Mouse (Mus musculus): ENCODE data around the gene Fxyd2. TPM values are rescaled to one million over a fixed set of nuclear protein-coding genes. Genes with fewer than 3 reads are reported as not detected.

The Fxyd2 gene
- total and polyA plus RNA-seq, 2 experiments from 2014 or later = 17.1 to 19.5 TPM

DNA sequence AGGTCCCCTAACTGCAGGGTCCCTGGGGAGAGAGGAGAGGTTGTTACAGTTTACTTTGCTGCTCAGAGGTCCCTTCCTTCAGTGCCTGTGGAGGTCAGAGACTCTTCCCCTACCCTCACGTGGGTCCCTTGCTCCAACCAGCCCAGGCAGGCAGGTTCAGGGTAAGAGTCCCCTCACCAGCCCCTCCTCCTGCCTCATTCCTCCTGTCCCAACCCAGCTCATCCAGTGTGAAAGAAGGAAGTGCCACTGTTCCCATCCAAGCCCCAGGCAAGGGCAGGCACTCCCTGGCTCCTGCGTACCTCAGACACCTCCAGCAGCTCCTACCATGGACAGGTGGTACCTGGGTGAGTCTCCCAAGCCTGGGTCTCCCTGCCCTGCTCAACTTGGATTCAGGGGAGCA, 3.5 kb downstream of the Fxyd2 start:
- no peak overlapping the region for H3K9ac ChIP-seq (replicated peaks; ENCODE audit: low read length)
- no peak overlapping the region for H3K4me2 ChIP-seq (ENCODE audit: low read depth, low read length)
- H3K36me3 ChIP-seq (ENCODE audit: insufficient read depth, low read length) = no peaks in the 10 kb centered on the region
- no peak overlapping the region for H3K4me3 ChIP-seq (ENCODE audit: low read length)
- H3K27me3 ChIP-seq (ENCODE audit: insufficient read depth, low read length) = no peaks in the 10 kb centered on the region; the same call in 1 of the 2 replicates
- H3K9me3 ChIP-seq (ENCODE audit: low read length) = no peaks in the 10 kb centered on the region
- DNase-seq (ENCODE audit: low spot score) (no peak), ATAC-seq (no peak)
- 59% methylated on average over 2 of the region's 2 CpGs for WGBS
- no peak for TF ChIP-seq CTCF (IDR thresholded peaks at IDR 0.05; ENCODE audit: low read depth)
- no peaks in the 10 kb centered on the region for H3K4me1 ChIP-seq (ENCODE audit: insufficient read depth, low read length)
- H3K27ac ChIP-seq = no peak overlapping the region

GRCm38 (mm10) chr9:45405694-45406093, 6.2 kb downstream of the Fxyd2 start:
- ATAC-seq (no peak), DNase-seq (ENCODE audit: low spot score) (no peak)
- H3K36me3 ChIP-seq (ENCODE audit: insufficient read depth, low read length) = no peaks in the 10 kb centered on the region
- no peak overlapping the region for H3K27ac ChIP-seq
- H3K27me3 ChIP-seq (ENCODE audit: insufficient read depth, low read length) = no peaks in the 10 kb centered on the region; the same call in 1 of the 2 replicates
- no peak for TF ChIP-seq CTCF (IDR thresholded peaks at IDR 0.05; ENCODE audit: low read depth)
- WGBS = 65% methylated on average over 5 of the region's 5 CpGs
- no peaks in the 10 kb centered on the region for H3K4me1 ChIP-seq (ENCODE audit: insufficient read depth, low read length)
- no peak overlapping the region for H3K4me2 ChIP-seq (ENCODE audit: low read depth, low read length)
- H3K9ac ChIP-seq (replicated peaks; ENCODE audit: low read length) = no peak overlapping the region
- H3K9me3 ChIP-seq (ENCODE audit: low read length) = no peaks in the 10 kb centered on the region
- H3K4me3 ChIP-seq (ENCODE audit: low read length) = no peak overlapping the region

GRCm38 (mm10) chr9:45406808-45407207, 7.3 kb downstream of the Fxyd2 start:
- ATAC-seq (no peak), DNase-seq (ENCODE audit: low spot score) (no peak)
- H3K27me3 ChIP-seq (ENCODE audit: insufficient read depth, low read length) = no peaks in the 10 kb centered on the region; the same call in 1 of the 2 replicates
- no peak overlapping the region for H3K4me3 ChIP-seq (ENCODE audit: low read length)
- H3K9me3 ChIP-seq (ENCODE audit: low read length) = no peaks in the 10 kb centered on the region
- no peaks in the 10 kb centered on the region for H3K4me1 ChIP-seq (ENCODE audit: insufficient read depth, low read length)
- H3K4me2 ChIP-seq (ENCODE audit: low read depth, low read length) = no peak overlapping the region
- no peak overlapping the region for H3K9ac ChIP-seq (replicated peaks; ENCODE audit: low read length)
- 73% methylated on average over 3 of the region's 3 CpGs for WGBS
- no peaks in the 10 kb centered on the region for H3K36me3 ChIP-seq (ENCODE audit: insufficient read depth, low read length)
- TF ChIP-seq CTCF (IDR thresholded peaks at IDR 0.05; ENCODE audit: low read depth) = no peak
- no peak overlapping the region for H3K27ac ChIP-seq

DNA sequence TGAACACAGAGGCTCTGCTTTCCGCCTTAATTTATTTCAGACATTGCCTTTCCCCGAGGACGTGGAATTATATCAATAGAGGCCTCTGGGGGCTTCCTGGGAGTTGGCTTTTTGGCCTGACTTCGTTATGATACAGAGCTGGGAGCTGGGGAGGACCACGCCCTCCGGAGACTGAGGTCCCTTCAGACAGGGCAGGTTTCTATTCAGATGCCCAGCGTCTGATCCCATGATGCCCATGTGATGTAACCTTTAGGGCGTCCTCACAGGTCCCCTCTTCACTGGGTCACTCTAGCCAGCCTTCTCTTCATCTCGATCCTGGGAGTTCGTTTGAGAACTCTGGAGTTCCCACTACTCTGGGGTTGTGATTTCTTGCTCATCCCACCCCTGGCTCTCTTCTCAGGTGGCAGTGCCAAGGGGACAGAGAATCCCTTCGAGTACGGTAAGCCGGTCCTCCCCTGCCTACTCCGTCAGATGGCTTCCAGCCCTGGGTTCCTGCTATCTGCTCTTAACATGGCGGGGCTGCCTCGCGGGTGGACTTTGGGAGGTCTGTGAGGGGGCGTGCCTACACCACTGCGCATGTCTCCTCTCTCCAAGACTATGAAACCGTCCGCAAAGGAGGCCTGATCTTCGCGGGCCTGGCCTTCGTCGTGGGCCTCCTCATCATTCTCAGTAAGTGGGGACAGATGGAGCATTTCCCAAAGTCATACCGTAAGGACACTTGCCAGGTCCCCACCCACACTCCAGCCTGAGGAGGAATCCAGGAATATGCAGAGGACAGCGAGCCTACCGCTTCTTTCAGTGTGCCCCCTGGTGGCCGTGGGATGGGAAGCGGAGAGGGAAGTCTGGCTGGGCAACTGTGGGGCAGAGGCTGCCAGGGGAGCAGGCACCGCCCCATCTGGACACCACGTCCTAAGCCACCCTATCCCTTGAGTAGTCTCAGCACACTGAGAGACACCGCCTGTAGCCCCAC, 8.5 kb downstream of the Fxyd2 start:
- TF ChIP-seq CTCF (IDR thresholded peaks at IDR 0.05; ENCODE audit: low read depth) = peak; percentile 95
- H3K36me3 ChIP-seq (ENCODE audit: insufficient read depth, low read length) = no peaks in the 10 kb centered on the region
- ATAC-seq (peak; percentile 81), DNase-seq (ENCODE audit: low spot score) (peak; percentile 87)
- H3K27ac ChIP-seq = no peak overlapping the region; the same call in 1 of the 2 replicates
- H3K9me3 ChIP-seq (ENCODE audit: low read length) = no peaks in the 10 kb centered on the region
- no peaks in the 10 kb centered on the region for H3K27me3 ChIP-seq (ENCODE audit: insufficient read depth, low read length)
- peak overlapping the region; percentile 16; the same call in 1 of the 2 replicates for H3K4me3 ChIP-seq (ENCODE audit: low read length)
- 39% methylated on average over 33 of the region's 33 CpGs for WGBS
- 0 out of 2 replicates have a peak overlapping the region, but pooled peaks have one; percentile 9 for H3K9ac ChIP-seq (replicated peaks; ENCODE audit: low read length)
- H3K4me2 ChIP-seq (ENCODE audit: low read depth, low read length) = peak overlapping the region; percentile 45
- no peaks in the 10 kb centered on the region for H3K4me1 ChIP-seq (ENCODE audit: insufficient read depth, low read length)

DNA sequence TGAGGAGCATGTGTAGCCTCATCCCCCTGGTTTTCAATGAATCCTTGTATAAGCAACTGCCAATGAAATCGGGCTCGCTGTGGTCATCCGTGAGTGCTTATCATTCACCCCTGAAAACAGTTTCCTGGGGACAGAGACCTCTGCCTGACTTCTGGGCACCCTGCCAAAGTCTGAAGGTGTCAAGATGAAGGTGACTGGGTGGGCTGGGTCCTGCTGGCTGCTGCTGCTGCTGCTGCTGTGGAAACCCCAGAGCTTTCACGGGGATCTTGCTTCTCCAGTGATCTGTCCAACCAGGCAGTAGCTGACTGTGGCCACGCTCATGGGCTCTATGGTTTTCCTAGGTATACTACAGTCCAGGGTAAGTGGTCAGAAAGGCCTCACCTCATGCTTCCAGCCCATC, 10.7 kb downstream of the Fxyd2 start:
- H3K36me3 ChIP-seq (ENCODE audit: insufficient read depth, low read length) = no peaks in the 10 kb centered on the region
- no peak for TF ChIP-seq CTCF (IDR thresholded peaks at IDR 0.05; ENCODE audit: low read depth)
- H3K4me2 ChIP-seq (ENCODE audit: low read depth, low read length) = no peak overlapping the region
- DNase-seq (ENCODE audit: low spot score) (no peak), ATAC-seq (no peak)
- H3K9ac ChIP-seq (replicated peaks; ENCODE audit: low read length) = no peak overlapping the region
- H3K4me1 ChIP-seq (ENCODE audit: insufficient read depth, low read length) = no peaks in the 10 kb centered on the region
- H3K27ac ChIP-seq = no peak overlapping the region
- no peaks in the 10 kb centered on the region for H3K9me3 ChIP-seq (ENCODE audit: low read length)
- no peak overlapping the region for H3K4me3 ChIP-seq (ENCODE audit: low read length)
- WGBS = 76% methylated on average over 5 of the region's 5 CpGs
- no peaks in the 10 kb centered on the region for H3K27me3 ChIP-seq (ENCODE audit: insufficient read depth, low read length)

GRCm38 (mm10) chr9:45410614-45411013, 11.1 kb downstream of the Fxyd2 start:
- no peaks in the 10 kb centered on the region for H3K9me3 ChIP-seq (ENCODE audit: low read length)
- H3K9ac ChIP-seq (replicated peaks; ENCODE audit: low read length) = no peak overlapping the region
- TF ChIP-seq CTCF (IDR thresholded peaks at IDR 0.05; ENCODE audit: low read depth) = peak; percentile 42
- 89% methylated on average over 2 of the region's 2 CpGs for WGBS
- DNase-seq (ENCODE audit: low spot score) (peak; percentile 31), ATAC-seq (no peak)
- no peak overlapping the region for H3K4me2 ChIP-seq (ENCODE audit: low read depth, low read length)
- H3K4me3 ChIP-seq (ENCODE audit: low read length) = no peak overlapping the region
- H3K27ac ChIP-seq = no peak overlapping the region
- no peaks in the 10 kb centered on the region for H3K27me3 ChIP-seq (ENCODE audit: insufficient read depth, low read length)
- H3K4me1 ChIP-seq (ENCODE audit: insufficient read depth, low read length) = no peaks in the 10 kb centered on the region
- no peaks in the 10 kb centered on the region for H3K36me3 ChIP-seq (ENCODE audit: insufficient read depth, low read length)

DNA sequence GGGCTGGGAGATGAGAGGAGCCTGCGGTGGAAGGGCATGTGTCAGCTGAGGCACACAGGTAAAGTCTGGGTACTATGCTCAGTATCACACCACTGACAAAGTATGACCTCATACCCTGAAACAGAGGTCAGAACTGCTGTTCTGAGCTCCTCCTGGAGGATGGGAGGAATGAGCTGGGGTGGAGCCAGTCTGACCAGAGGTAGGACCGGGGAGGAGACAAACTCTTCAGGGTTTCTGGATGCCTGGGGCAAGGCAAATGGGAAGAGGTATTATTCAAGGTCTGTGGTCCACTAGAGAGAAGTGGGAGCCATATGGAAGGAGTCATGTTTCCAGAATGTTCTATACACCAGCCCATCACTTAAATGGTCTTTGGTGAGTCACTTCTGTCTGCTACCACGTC, 11.6 kb downstream of the Fxyd2 start:
- no peaks in the 10 kb centered on the region for H3K4me1 ChIP-seq (ENCODE audit: insufficient read depth, low read length)
- DNase-seq (ENCODE audit: low spot score) (no peak), ATAC-seq (no peak)
- WGBS = 81% methylated on average over 3 of the region's 3 CpGs
- H3K36me3 ChIP-seq (ENCODE audit: insufficient read depth, low read length) = no peaks in the 10 kb centered on the region
- no peak overlapping the region for H3K27ac ChIP-seq
- no peaks in the 10 kb centered on the region for H3K27me3 ChIP-seq (ENCODE audit: insufficient read depth, low read length)
- H3K9ac ChIP-seq (replicated peaks; ENCODE audit: low read length) = no peak overlapping the region
- TF ChIP-seq CTCF (IDR thresholded peaks at IDR 0.05; ENCODE audit: low read depth) = no peak
- no peak overlapping the region for H3K4me2 ChIP-seq (ENCODE audit: low read depth, low read length)
- H3K9me3 ChIP-seq (ENCODE audit: low read length) = no peaks in the 10 kb centered on the region
- no peak overlapping the region for H3K4me3 ChIP-seq (ENCODE audit: low read length)

All from hindbrain, postnatal 0 days (tissue).